Mouse (Mus musculus): ENCODE measurements at regions not wholly inside any gene's neighbourhood (a gene's known extent, or its start where the extent isn't known, plus 50 kb on each side); places are given as distances from the start of the nearest gene placed in this dataset.

GRCm38 (mm10) chr11:110722701-110723100, 245.1 kb upstream of the Kcnj16 start:
- DNase-seq = no peak

GRCm38 (mm10) chr11:110723971-110724370, 243.9 kb upstream of the Kcnj16 start:
- no peak for DNase-seq

- DNase-seq = no peak
Measured at GRCm38 (mm10) chr11:110727357-110727961, 240.4 kb upstream of the Kcnj16 start.

GRCm38 (mm10) chr11:110731510-110731909, 236.3 kb upstream of the Kcnj16 start:
- no peak for DNase-seq

GRCm38 (mm10) chr11:110774128-110774527, 193.7 kb upstream of the Kcnj16 start:
- DNase-seq = no peak

GRCm38 (mm10) chr11:110781492-110782276, 186.1 kb upstream of the Kcnj16 start:
- DNase-seq = peak; percentile 90

GRCm38 (mm10) chr11:110789537-110789936, 178.3 kb upstream of the Kcnj16 start:
- DNase-seq = no peak

- DNase-seq = no peak
Measured at GRCm38 (mm10) chr11:110799887-110800578, 167.8 kb upstream of the Kcnj16 start.

- DNase-seq = no peak
Measured at GRCm38 (mm10) chr11:110802013-110802412, 165.8 kb upstream of the Kcnj16 start.

GRCm38 (mm10) chr11:110804079-110804478, 163.8 kb upstream of the Kcnj16 start:
- DNase-seq = no peak

- no peak for DNase-seq
Measured at GRCm38 (mm10) chr11:110813137-110813536, 154.7 kb upstream of the Kcnj16 start.

GRCm38 (mm10) chr11:110814732-110815131, 153.1 kb upstream of the Kcnj16 start:
- no peak for DNase-seq

GRCm38 (mm10) chr11:110815206-110815605, 152.6 kb upstream of the Kcnj16 start:
- peak; percentile 88 for DNase-seq

- no peak for DNase-seq
Measured at GRCm38 (mm10) chr11:110828584-110828983, 139.2 kb upstream of the Kcnj16 start.

GRCm38 (mm10) chr11:110836688-110837087, 131.1 kb upstream of the Kcnj16 start:
- no peak for DNase-seq

GRCm38 (mm10) chr11:110839316-110839715, 128.5 kb upstream of the Kcnj16 start:
- DNase-seq = no peak

- no peak for DNase-seq
Measured at GRCm38 (mm10) chr11:110868319-110868718, 99.5 kb upstream of the Kcnj16 start.

- no peak for DNase-seq
Measured at GRCm38 (mm10) chr11:110870133-110870532, 97.7 kb upstream of the Kcnj16 start.

GRCm38 (mm10) chr11:110874626-110875025, 93.2 kb upstream of the Kcnj16 start:
- no peak for DNase-seq

- no peak for DNase-seq
Measured at GRCm38 (mm10) chr11:110880971-110881370, 86.9 kb upstream of the Kcnj16 start.

GRCm38 (mm10) chr11:110889354-110890151, 78.3 kb upstream of the Kcnj16 start:
- no peak for DNase-seq

- no peak for DNase-seq
Measured at GRCm38 (mm10) chr11:110890411-110890810, 77.4 kb upstream of the Kcnj16 start.

GRCm38 (mm10) chr11:110902918-110903317, 64.9 kb upstream of the Kcnj16 start:
- DNase-seq = no peak
